9 mouse cellular contexts compared by ENCODE assay signal in the genomic region with DNA sequence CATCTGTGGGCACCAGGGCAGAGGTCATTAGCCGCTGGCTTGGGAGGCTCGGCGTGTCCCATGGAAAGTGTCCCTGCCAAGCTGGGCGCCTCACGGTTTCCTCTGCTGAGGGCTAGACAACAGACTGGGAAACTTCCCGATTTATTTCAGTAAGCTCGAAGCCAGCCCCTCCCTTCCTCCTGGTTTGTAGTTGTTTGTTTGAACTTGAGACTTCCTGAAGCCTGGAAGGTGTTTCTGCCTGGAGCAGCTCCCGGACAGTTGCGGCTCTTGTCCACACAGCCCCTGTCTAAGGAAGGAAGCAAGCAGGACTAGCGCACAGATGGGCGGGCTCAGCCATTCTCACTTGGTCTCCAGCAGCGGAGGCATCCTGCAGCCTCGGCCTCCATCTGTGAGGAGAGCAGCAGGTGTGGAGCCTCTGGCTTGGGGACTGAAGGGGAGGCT. TPM values are rescaled to one million over a fixed set of nuclear protein-coding genes. Genes with fewer than 3 reads are reported as not detected.
A peak's percentile ranks its signal among the peaks of the same experiment; 100 is the strongest.
DNase-seq lines count a peak whose midpoint lies in the region; ATAC-seq and TF ChIP-seq lines count a peak whose summit lies in the region.
"Had no signal": no experiment of that assay in that cellular context is flagged by ENCODE, and none has a peak within 500 bp of the region (broad histone marks: within the 10 kb centered on the region; RNA-seq: fewer than 3 reads in every experiment).

No protein-coding gene starts in this region.

- no peak overlapping the region for H3K9ac ChIP-seq in midbrain, postnatal 0 days (replicated peaks; ENCODE audit: low read length, poor library complexity, severe bottlenecking)
- no peak overlapping the region for H3K9ac ChIP-seq in midbrain, embryonic 11.5 days (ENCODE audit: low read length)
- H3K9ac ChIP-seq in stomach, postnatal 0 days (ENCODE audit: low read length), result peak overlapping the region; percentile 13; the same call in 1 of the 2 replicates
- H3K9ac ChIP-seq: liver, postnatal 0 days had no signal

- no peaks in the 10 kb centered on the region for H3K27me3 ChIP-seq in midbrain, postnatal 0 days (ENCODE audit: insufficient read depth, low read length)
- H3K27me3 ChIP-seq in midbrain, embryonic 11.5 days (ENCODE audit: control insufficient read depth, insufficient read depth, low read length), result no peaks in the 10 kb centered on the region
- no peaks in the 10 kb centered on the region for H3K27me3 ChIP-seq in stomach, postnatal 0 days (ENCODE audit: control insufficient read depth, insufficient read depth, low read length)

- no peaks in the 10 kb centered on the region for H3K36me3 ChIP-seq in midbrain, postnatal 0 days (ENCODE audit: insufficient read depth, low read length)
- H3K36me3 ChIP-seq in midbrain, embryonic 11.5 days (ENCODE audit: control insufficient read depth, insufficient read depth, low read length), result no peaks in the 10 kb centered on the region
- no peaks in the 10 kb centered on the region for H3K36me3 ChIP-seq in stomach, postnatal 0 days (ENCODE audit: control insufficient read depth, insufficient read depth, low read length)

- H3K9me3 ChIP-seq in midbrain, postnatal 0 days (ENCODE audit: low read length), result no peaks in the 10 kb centered on the region
- no peaks in the 10 kb centered on the region for H3K9me3 ChIP-seq in midbrain, embryonic 11.5 days (ENCODE audit: control insufficient read depth, low read length)
- no peaks in the 10 kb centered on the region for H3K9me3 ChIP-seq in stomach, postnatal 0 days (ENCODE audit: control insufficient read depth, low read length)

- no peaks in the 10 kb centered on the region for H3K4me1 ChIP-seq in midbrain, postnatal 0 days (ENCODE audit: insufficient read depth, low read length)
- no peaks in the 10 kb centered on the region for H3K4me1 ChIP-seq in midbrain, embryonic 11.5 days (ENCODE audit: control insufficient read depth, insufficient read depth, low read length)
- H3K4me1 ChIP-seq in stomach, postnatal 0 days (replicated peaks; ENCODE audit: control insufficient read depth, insufficient read depth), result no peaks in the 10 kb centered on the region

- 53% methylated on average over 13 of the region's 13 CpGs for whole genome bisulfite sequencing in midbrain, postnatal 0 days
- WGBS in midbrain, embryonic 11.5 days, result 57% methylated on average over 13 of the region's 13 CpGs
- WGBS in stomach, postnatal 0 days, result 38% methylated on average over 13 of the region's 13 CpGs

- no peak for DNase-seq in midbrain, postnatal 0 days (ENCODE audit: low spot score)
- no peak for DNase-seq in midbrain, embryonic 11.5 days (ENCODE audit: low spot score, missing footprints)
- DNase-seq in heart, adult 9 months (ENCODE audit: low spot score in 2 of 2), result peak; percentile 81 to 93
- peak; percentile 76 for DNase-seq in kidney, postnatal 10 days
- no peak for DNase-seq in stomach, postnatal 0 days (ENCODE audit: low spot score)
- DNase-seq in right cerebral cortex, postnatal 36 days (ENCODE audit: low spot score in 2 of 2), result no peak
- DNase-seq: liver, postnatal 0 days had no signal

- no peak for TF ChIP-seq EP300 in stomach, postnatal 0 days (optimal IDR thresholded peaks at IDR 0.05)

- no peak overlapping the region for H3K4me3 ChIP-seq in midbrain, postnatal 0 days (ENCODE audit: low read depth, low read length)
- H3K4me3 ChIP-seq in midbrain, embryonic 11.5 days (ENCODE audit: low read depth, low read length), result no peak overlapping the region
- H3K4me3 ChIP-seq in stomach, postnatal 0 days (ENCODE audit: low read depth, low read length), result peak overlapping the region; percentile 22; the same call in 1 of the 2 replicates

- H3K4me2 ChIP-seq in midbrain, postnatal 0 days (ENCODE audit: low read depth, low read length, poor library complexity, severe bottlenecking), result no peak overlapping the region
- no peak overlapping the region for H3K4me2 ChIP-seq in midbrain, embryonic 11.5 days
- H3K4me2 ChIP-seq in stomach, postnatal 0 days (replicated peaks; ENCODE audit: low read depth), result no peak overlapping the region

- no peak for TF ChIP-seq CTCF in midbrain, postnatal 0 days (IDR thresholded peaks at IDR 0.05)
- TF ChIP-seq CTCF in stomach, postnatal 0 days (IDR thresholded peaks at IDR 0.05; ENCODE audit: low read depth), result no peak

- H3K27ac ChIP-seq in midbrain, postnatal 0 days (ENCODE audit: low read depth, low read length), result 0 out of 2 replicates have a peak overlapping the region, but pooled peaks have one; percentile 26
- no peak overlapping the region for H3K27ac ChIP-seq in midbrain, embryonic 11.5 days (ENCODE audit: low read depth, low read length)
- H3K27ac ChIP-seq in stomach, postnatal 0 days (replicated peaks), result peak overlapping the region; percentile 49; the same call in 1 of the 2 replicates

- ATAC-seq in midbrain, postnatal 0 days (ENCODE audit: low FRiP score), result no peak
- ATAC-seq in midbrain, embryonic 11.5 days (ENCODE audit: low FRiP score), result no peak
- ATAC-seq in stomach, postnatal 0 days (ENCODE audit: low FRiP score, low TSS enrichment), result no peak
- ATAC-seq in activated CD4-positive, CD25-positive, alpha-beta regulatory T cell, adult 4 months, result no peak
- no peak for ATAC-seq in megakaryocyte, adult 5-6 weeks (ENCODE audit: poor library complexity, severe bottlenecking)
- ATAC-seq: liver, postnatal 0 days had no signal

RNA-seq across cellular contexts. Expression of a gene that starts 52.4 kb away (rescaled TPM):
- 391 and 405 TPM in 2 replicates for total RNA-seq in midbrain, postnatal 0 days (2014; rRNA removed)
- 130 and 136 TPM in 2 replicates for polyA plus RNA-seq in midbrain, postnatal 0 days (2015; fragmentation: Nextera tagmentation; extraction: Ambion mirVana)
- polyA plus RNA-seq in midbrain, embryonic 11.5 days (2014; fragmentation: Nextera tagmentation; extraction: Ambion mirVana), result 44.2 and 46.0 TPM in 2 replicates
- 9.6 TPM in 2 replicates for polyA plus RNA-seq in stomach, postnatal 0 days (2015; fragmentation: Nextera tagmentation; extraction: Ambion mirVana)
- polyA plus RNA-seq in activated CD4-positive, CD25-positive, alpha-beta regulatory T cell, adult 4 months (2017; shearing (Covaris generic)), result under 1 TPM in 1 of 2 experiments, not detected in 1; 0.40 TPM
- 7.2 and 10.1 TPM in 2 replicates for total RNA-seq in megakaryocyte, adult 5-6 weeks (2015)
- 26.4 and 32.3 TPM in 2 replicates for total RNA-seq in megakaryocyte, adult 5-6 weeks (2017)

Comparison
In these comparisons a context has a peak if more than half of its experiments do, and no peak if none do; other contexts are left out.
1. DNase-seq: peak in heart, adult 9 months (2 of 2) and kidney, postnatal 10 days (single experiment); none in midbrain, postnatal 0 days (single experiment), midbrain, embryonic 11.5 days (single experiment), stomach, postnatal 0 days (single experiment) and right cerebral cortex, postnatal 36 days (0 of 2).